ENCODE assay signal across 19 mouse cellular contexts in genomic region chr5:114731498-114731897, GRCm38 (mm10). TPM values are rescaled to one million over a fixed set of nuclear protein-coding genes. Genes with fewer than 3 reads are reported as not detected.
DNase-seq lines count a peak whose midpoint lies in the region; ATAC-seq and TF ChIP-seq lines count a peak whose summit lies in the region.
"Had no signal": no experiment of that assay in that cellular context is flagged by ENCODE, and none has a peak within 500 bp of the region (broad histone marks: within the 10 kb centered on the region; RNA-seq: fewer than 3 reads in every experiment).

No protein-coding gene starts in this region.

- no peak overlapping the region for H3K27ac ChIP-seq in heart, adult 2 months
- H3K27ac ChIP-seq in limb, embryonic 13.5 days, result 0 out of 2 replicates have a peak overlapping the region, but pooled peaks have one; percentile 22
- no peak overlapping the region for H3K27ac ChIP-seq in limb, embryonic 10.5 days
- no peak overlapping the region for H3K27ac ChIP-seq in testis, adult 2 months (ENCODE audit: control insufficient read depth, insufficient read depth, low read depth, low read length)
- no peak overlapping the region for H3K27ac ChIP-seq in stomach, postnatal 0 days (replicated peaks)
- H3K27ac ChIP-seq: embryonic facial prominence, embryonic 10.5 days; forebrain, embryonic 12.5 days; liver, embryonic 15.5 days had no signal

- TF ChIP-seq POLR2A in heart, adult 2 months (IDR thresholded peaks at IDR 0.05; ENCODE audit: insufficient read depth, low read depth, low read length), result no peak
- no peak for TF ChIP-seq POLR2A in testis, adult 2 months (IDR thresholded peaks at IDR 0.05; ENCODE audit: control insufficient read depth, low read depth, low read length)

- H3K79me2 ChIP-seq in heart, adult 2 months (replicated peaks; ENCODE audit: control insufficient read depth, insufficient read depth, low read length), result no peaks in the 10 kb centered on the region

- H3K4me3 ChIP-seq in heart, adult 2 months, result no peak overlapping the region
- no peak overlapping the region for H3K4me3 ChIP-seq in limb, embryonic 13.5 days
- H3K4me3 ChIP-seq in limb, embryonic 10.5 days, result no peak overlapping the region
- no peak overlapping the region for H3K4me3 ChIP-seq in testis, adult 2 months (ENCODE audit: control insufficient read depth, low read depth, low read length)
- no peak overlapping the region for H3K4me3 ChIP-seq in stomach, postnatal 0 days (ENCODE audit: low read depth, low read length)
- H3K4me3 ChIP-seq: embryonic facial prominence, embryonic 10.5 days; forebrain, embryonic 12.5 days; liver, embryonic 15.5 days had no signal

- DNase-seq in heart, adult 2 months, result no peak
- DNase-seq in heart, adult 8-10 months (ENCODE audit: low spot score), result no peak
- no peak for DNase-seq in limb, embryonic 10.5 days (ENCODE audit: low spot score)
- DNase-seq in testis, postnatal 10 days (ENCODE audit: low spot score), result no peak
- no peak for DNase-seq in stomach, postnatal 0 days (ENCODE audit: low spot score)
- no peak for DNase-seq in urinary bladder, postnatal 10 days (ENCODE audit: low spot score)
- DNase-seq: adrenal gland, postnatal 10 days; heart, adult 11 months; kidney, adult 9 months; layer of hippocampus, postnatal 36 days; lung, postnatal 36 days; right cerebral cortex, postnatal 4 days; thymus, postnatal 36 days had no signal

- no peaks in the 10 kb centered on the region for H3K4me1 ChIP-seq in heart, adult 2 months (ENCODE audit: control insufficient read depth, insufficient read depth, low read length)
- no peaks in the 10 kb centered on the region for H3K4me1 ChIP-seq in limb, embryonic 13.5 days
- peaks cover 12% of the 10 kb centered on the region for H3K4me1 ChIP-seq in limb, embryonic 10.5 days
- no peaks in the 10 kb centered on the region for H3K4me1 ChIP-seq in testis, adult 2 months (ENCODE audit: control insufficient read depth, insufficient read depth, low read length)
- H3K4me1 ChIP-seq in stomach, postnatal 0 days (replicated peaks; ENCODE audit: control insufficient read depth, insufficient read depth), result no peaks in the 10 kb centered on the region
- H3K4me1 ChIP-seq: forebrain, embryonic 12.5 days; liver, embryonic 15.5 days had no signal

- no peak for TF ChIP-seq EP300 in heart, adult 2 months (IDR thresholded peaks at IDR 0.05; ENCODE audit: insufficient read depth, low read depth, low read length)
- no peak for TF ChIP-seq EP300 in stomach, postnatal 0 days (optimal IDR thresholded peaks at IDR 0.05)

- WGBS in heart, adult 2 months, result 70% methylated on average over 6 of the region's 6 CpGs
- WGBS in limb, embryonic 13.5 days, result 67% methylated on average over 6 of the region's 6 CpGs
- WGBS in limb, embryonic 10.5 days, result 74% methylated on average over 6 of the region's 6 CpGs
- 72% methylated on average over 6 of the region's 6 CpGs for WGBS in stomach, postnatal 0 days

- H3K9ac ChIP-seq in heart, adult 2 months (ENCODE audit: low read depth, low read length), result no peak overlapping the region
- H3K9ac ChIP-seq in limb, embryonic 13.5 days, result no peak overlapping the region
- H3K9ac ChIP-seq in stomach, postnatal 0 days (ENCODE audit: low read length), result no peak overlapping the region
- H3K9ac ChIP-seq: forebrain, embryonic 12.5 days; liver, embryonic 15.5 days had no signal

- H3K4me2 ChIP-seq in limb, embryonic 13.5 days (replicated peaks), result no peak overlapping the region
- H3K4me2 ChIP-seq in stomach, postnatal 0 days (replicated peaks; ENCODE audit: low read depth), result no peak overlapping the region
- H3K4me2 ChIP-seq: forebrain, embryonic 12.5 days; liver, embryonic 15.5 days had no signal

- no peaks in the 10 kb centered on the region for H3K27me3 ChIP-seq in heart, adult 2 months (ENCODE audit: control insufficient read depth, insufficient read depth, low read length)
- H3K27me3 ChIP-seq in limb, embryonic 13.5 days, result no peaks in the 10 kb centered on the region
- no peaks in the 10 kb centered on the region for H3K27me3 ChIP-seq in limb, embryonic 10.5 days (ENCODE audit: low read depth, poor library complexity, severe bottlenecking)
- no peaks in the 10 kb centered on the region for H3K27me3 ChIP-seq in testis, adult 2 months (ENCODE audit: control insufficient read depth, insufficient read depth, low read length)
- H3K27me3 ChIP-seq in stomach, postnatal 0 days (ENCODE audit: control insufficient read depth, insufficient read depth, low read length), result no peaks in the 10 kb centered on the region
- H3K27me3 ChIP-seq: forebrain, embryonic 12.5 days; liver, embryonic 15.5 days; Patski had no signal

- intact Hi-C loops in heart, adult 2 months (cut with DNase I), result no loop called here

- no peaks in the 10 kb centered on the region for H3K9me3 ChIP-seq in limb, embryonic 13.5 days
- no peaks in the 10 kb centered on the region for H3K9me3 ChIP-seq in limb, embryonic 10.5 days (replicated peaks)
- no peaks in the 10 kb centered on the region for H3K9me3 ChIP-seq in stomach, postnatal 0 days (ENCODE audit: control insufficient read depth, low read length)
- H3K9me3 ChIP-seq: embryonic facial prominence, embryonic 10.5 days; forebrain, embryonic 12.5 days; liver, embryonic 15.5 days had no signal

- TF ChIP-seq CTCF in heart, adult 2 months (IDR thresholded peaks at IDR 0.05), result peak; percentile 27; the same call in 1 of the 2 replicates
- TF ChIP-seq CTCF in testis, adult 2 months (IDR thresholded peaks at IDR 0.05; ENCODE audit: control insufficient read depth, insufficient read depth, insufficient replicate concordance, low read depth, low read length), result peak; percentile 15; the same call in 1 of the 2 replicates
- peak; percentile 46 for TF ChIP-seq CTCF in stomach, postnatal 0 days (IDR thresholded peaks at IDR 0.05; ENCODE audit: low read depth)

- no peak for ATAC-seq in limb, embryonic 13.5 days (ENCODE audit: low FRiP score, low read depth)
- no peak for ATAC-seq in stomach, postnatal 0 days (ENCODE audit: low FRiP score, low TSS enrichment)
- ATAC-seq: Patski had no signal

- H3K36me3 ChIP-seq in heart, adult 2 months (ENCODE audit: control insufficient read depth, insufficient read depth, low read length), result no peaks in the 10 kb centered on the region
- peaks cover 89% of the 10 kb centered on the region for H3K36me3 ChIP-seq in limb, embryonic 13.5 days
- H3K36me3 ChIP-seq in limb, embryonic 10.5 days, result peaks cover 88% of the 10 kb centered on the region
- peaks cover 3% of the 10 kb centered on the region for H3K36me3 ChIP-seq in testis, adult 2 months (ENCODE audit: control insufficient read depth, insufficient read depth, low read length)
- H3K36me3 ChIP-seq in stomach, postnatal 0 days (ENCODE audit: control insufficient read depth, insufficient read depth, low read length), result peaks cover 27% of the 10 kb centered on the region

RNA-seq across cellular contexts. Expression of gene Tchp, which starts 23.9 kb away (rescaled TPM):
- 1 to 10 TPM; 3.4 to 4.0 TPM for total RNA-seq in heart, adult 2 months (2021)
- polyA plus RNA-seq in heart, adult 2 months (2012; rRNA removed), result 6.1 and 8.5 TPM in 2 replicates
- 1 to 10 TPM; 4.2 to 5.0 (median 4.9) TPM for total RNA-seq in heart, adult 8-10 months (2022)
- polyA plus RNA-seq in limb, embryonic 13.5 days (2015; fragmentation: Nextera tagmentation; extraction: Ambion mirVana), result 19.4 and 23.3 TPM in 2 replicates
- polyA plus RNA-seq in limb, embryonic 10.5 days (2016; fragmentation: Nextera tagmentation; extraction: Ambion mirVana), result 18.8 and 22.0 TPM in 2 replicates
- polyA plus RNA-seq in testis, adult 2 months (2012; rRNA removed), result 71.8 and 74.7 TPM in 2 replicates
- polyA plus RNA-seq in stomach, postnatal 0 days (2015; fragmentation: Nextera tagmentation; extraction: Ambion mirVana), result 4.6 and 5.8 TPM in 2 replicates

RNA-seq across cellular contexts. Expression of gene Gltp, which starts 40.7 kb away (rescaled TPM):
- total RNA-seq in heart, adult 2 months (2021), result 10 to 100 TPM; 14.2 to 17.0 TPM
- polyA plus RNA-seq in heart, adult 2 months (2012; rRNA removed), result 36.3 and 37.8 TPM in 2 replicates
- 10 to 100 TPM; 18.4 to 19.2 (median 18.5) TPM for total RNA-seq in heart, adult 8-10 months (2022)
- polyA plus RNA-seq in limb, embryonic 13.5 days (2015; fragmentation: Nextera tagmentation; extraction: Ambion mirVana), result 95.1 and 97.0 TPM in 2 replicates
- 65.4 and 78.6 TPM in 2 replicates for polyA plus RNA-seq in limb, embryonic 10.5 days (2016; fragmentation: Nextera tagmentation; extraction: Ambion mirVana)
- polyA plus RNA-seq in testis, adult 2 months (2012; rRNA removed), result 10.5 TPM in 2 replicates
- polyA plus RNA-seq in stomach, postnatal 0 days (2015; fragmentation: Nextera tagmentation; extraction: Ambion mirVana), result 482 and 496 TPM in 2 replicates

RNA-seq across cellular contexts. Expression of gene Ankrd13a, which starts 43.0 kb away (rescaled TPM):
- total RNA-seq in heart, adult 2 months (2021), result 10 to 100 TPM; 31.4 to 32.9 TPM
- 21.3 and 32.2 TPM in 2 replicates for polyA plus RNA-seq in heart, adult 2 months (2012; rRNA removed)
- 10 to 100 TPM; 28.0 to 34.3 (median 30.1) TPM for total RNA-seq in heart, adult 8-10 months (2022)
- 38.6 and 40.2 TPM in 2 replicates for polyA plus RNA-seq in limb, embryonic 13.5 days (2015; fragmentation: Nextera tagmentation; extraction: Ambion mirVana)
- polyA plus RNA-seq in limb, embryonic 10.5 days (2016; fragmentation: Nextera tagmentation; extraction: Ambion mirVana), result 43.1 and 44.0 TPM in 2 replicates
- polyA plus RNA-seq in testis, adult 2 months (2012; rRNA removed), result 167 and 170 TPM in 2 replicates
- 36.4 and 41.7 TPM in 2 replicates for polyA plus RNA-seq in stomach, postnatal 0 days (2015; fragmentation: Nextera tagmentation; extraction: Ambion mirVana)

RNA-seq across cellular contexts. Expression of gene Git2, which starts 43.8 kb away (rescaled TPM):
- 10 to 100 TPM; 27.6 to 28.7 TPM for total RNA-seq in heart, adult 2 months (2021)
- polyA plus RNA-seq in heart, adult 2 months (2012; rRNA removed), result 32.6 and 35.3 TPM in 2 replicates
- 10 to 100 TPM; 27.9 to 34.6 (median 30.5) TPM for total RNA-seq in heart, adult 8-10 months (2022)
- 46.9 and 52.5 TPM in 2 replicates for polyA plus RNA-seq in limb, embryonic 13.5 days (2015; fragmentation: Nextera tagmentation; extraction: Ambion mirVana)
- polyA plus RNA-seq in limb, embryonic 10.5 days (2016; fragmentation: Nextera tagmentation; extraction: Ambion mirVana), result 36.1 and 44.8 TPM in 2 replicates
- 15.1 and 16.1 TPM in 2 replicates for polyA plus RNA-seq in testis, adult 2 months (2012; rRNA removed)
- 14.2 and 16.1 TPM in 2 replicates for polyA plus RNA-seq in stomach, postnatal 0 days (2015; fragmentation: Nextera tagmentation; extraction: Ambion mirVana)
